Mouse (Mus musculus): ENCODE data around the gene Hagh. TPM values are rescaled to one million over a fixed set of nuclear protein-coding genes. Genes with fewer than 3 reads are reported as not detected.

Hagh gene
- 10 to 100 TPM; 23.4 to 28.1 TPM for polyA plus RNA-seq (2017; shearing (Covaris generic))

DNA sequence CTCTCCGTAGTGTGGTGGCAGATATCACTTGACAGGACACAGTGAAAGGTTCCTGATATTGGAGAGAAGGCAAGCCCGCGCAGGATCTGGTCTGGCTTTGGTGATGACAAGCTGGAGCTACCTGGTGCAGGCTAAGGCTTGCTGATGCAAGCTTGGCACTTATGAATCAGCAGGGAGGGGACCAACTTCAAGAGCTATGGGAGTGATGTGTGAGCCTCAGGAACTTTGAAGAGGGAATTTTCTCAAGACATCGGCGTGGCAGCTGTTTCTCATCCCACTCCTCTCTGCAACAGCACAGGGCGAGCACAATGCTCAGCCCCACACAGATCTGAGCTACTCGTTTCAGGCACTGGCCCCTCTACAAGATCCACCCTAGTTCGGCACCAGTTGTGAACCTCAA is at the start of gene Hagh:
Gene Hagh, plus strand, starts transcription at position 302 of the 400 bp plus-strand sequence.
- no peak for ATAC-seq

DNA sequence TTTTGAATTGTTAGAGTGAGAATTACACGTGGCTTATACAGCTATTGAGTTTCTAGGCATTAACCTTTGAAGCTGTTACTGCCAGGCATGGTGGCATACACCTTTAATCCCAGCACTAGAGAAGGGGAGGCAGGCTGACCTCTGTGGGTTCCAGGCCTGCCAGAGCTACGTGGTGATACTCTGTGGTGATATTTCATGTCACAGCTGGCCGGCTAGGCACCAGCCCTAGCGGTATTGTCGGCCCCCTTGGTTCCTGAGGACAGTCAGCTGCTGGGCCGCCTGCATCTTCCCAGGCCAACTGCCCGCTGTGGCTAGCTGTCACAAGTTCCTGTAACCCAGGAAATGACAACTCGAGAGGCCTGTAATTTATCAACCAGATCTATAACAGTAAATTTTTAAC is 47.8 kb upstream of the Hagh start:
- no peak for ATAC-seq

DNA sequence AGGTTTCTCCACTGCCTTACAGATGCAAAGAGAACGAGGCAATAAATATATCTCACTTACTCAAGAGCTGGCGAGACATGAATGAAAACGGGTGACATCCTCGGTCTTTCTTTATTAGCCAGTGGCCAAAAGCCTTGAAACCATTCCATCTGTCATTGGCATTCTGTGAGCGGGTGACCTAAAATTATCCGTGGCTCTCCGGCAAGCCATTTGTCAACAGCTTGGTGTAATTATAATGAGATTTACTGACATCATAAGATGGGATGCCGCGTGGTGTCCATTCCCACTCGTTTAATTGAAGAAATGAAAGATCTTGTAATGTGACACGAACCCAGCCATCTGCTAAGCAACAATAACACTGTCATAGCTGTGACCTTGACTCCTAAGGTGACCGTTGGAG is 45.2 kb upstream of the Hagh start:
- no peak for ATAC-seq

DNA sequence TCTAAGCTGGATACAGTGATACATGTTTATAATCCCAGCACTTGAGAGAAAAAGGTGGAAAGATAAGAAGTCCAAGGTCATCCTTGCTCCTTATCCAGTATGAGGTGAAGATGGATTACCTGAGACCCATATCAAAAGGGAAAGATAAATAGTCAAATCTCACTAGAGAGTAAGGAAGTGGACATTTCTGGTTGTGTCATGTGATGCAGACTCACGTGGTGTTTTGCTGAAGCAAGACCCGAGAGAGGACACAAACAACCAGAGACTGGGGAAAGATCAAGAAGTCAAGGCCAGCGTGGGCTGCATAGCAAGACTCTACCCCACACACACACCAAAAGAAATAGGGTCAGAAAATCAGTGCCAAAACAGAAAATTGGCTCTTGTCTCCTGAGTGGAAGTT is 43.0 kb upstream of the Hagh start:
- ATAC-seq: no peak

DNA sequence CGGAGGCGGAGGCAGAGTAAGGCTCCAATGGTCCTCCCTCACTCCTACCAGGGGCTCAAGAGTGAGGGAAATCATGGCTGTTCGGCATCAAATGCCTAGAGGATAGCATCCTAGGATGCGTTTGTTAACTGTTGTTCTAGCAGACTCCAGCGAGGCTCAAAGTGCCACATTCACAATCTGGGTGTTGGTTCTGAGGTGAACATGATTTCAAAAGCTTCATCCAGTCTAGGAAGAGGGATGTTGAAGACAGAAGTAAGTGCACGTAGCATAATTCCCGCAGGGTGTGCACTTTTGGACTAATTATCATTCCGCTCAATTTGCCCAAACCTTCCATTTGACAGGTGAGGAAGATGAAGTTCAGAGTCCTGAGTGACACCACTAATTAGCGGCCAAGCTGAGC is 41.7 kb upstream of the Hagh start:
- no peak for ATAC-seq

DNA sequence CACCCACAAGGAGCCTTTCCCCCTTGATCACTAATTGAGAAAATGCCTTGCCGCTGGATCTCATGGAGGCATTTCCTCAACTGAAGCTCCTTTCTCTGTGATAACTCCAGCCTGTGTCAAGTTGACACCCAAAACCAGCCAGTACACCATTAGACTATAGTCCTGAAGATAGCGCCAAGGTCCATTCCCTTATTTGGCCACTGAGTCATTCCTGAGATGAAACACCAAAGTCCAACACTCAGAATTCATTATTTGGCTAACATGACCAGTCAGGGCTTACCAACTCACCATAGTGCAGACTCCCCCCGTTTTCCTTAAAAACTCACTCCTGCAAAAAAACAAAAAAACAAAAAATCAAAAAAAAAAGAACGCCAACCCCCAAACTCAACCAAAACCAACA is 40.5 kb upstream of the Hagh start:
- ATAC-seq: no peak

DNA sequence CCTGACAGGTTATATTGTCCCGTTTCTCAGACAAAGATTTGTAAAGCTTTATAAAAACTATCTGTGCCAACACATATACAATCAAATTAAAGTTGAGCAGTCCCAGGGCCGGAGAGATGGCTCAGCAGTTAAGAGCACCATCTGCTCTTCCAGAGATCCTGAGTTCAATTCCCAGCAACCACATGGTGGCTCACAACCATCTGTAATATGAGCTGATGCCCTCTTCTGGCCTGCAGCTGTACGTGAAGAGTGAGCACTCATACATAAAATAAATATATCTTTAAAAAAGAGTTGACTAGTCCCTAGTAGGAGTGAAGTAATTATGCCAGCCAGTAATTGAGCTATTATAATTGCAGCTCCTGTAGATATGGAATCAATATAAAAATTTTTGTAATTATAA is 39.4 kb upstream of the Hagh start:
- ATAC-seq: no peak

DNA sequence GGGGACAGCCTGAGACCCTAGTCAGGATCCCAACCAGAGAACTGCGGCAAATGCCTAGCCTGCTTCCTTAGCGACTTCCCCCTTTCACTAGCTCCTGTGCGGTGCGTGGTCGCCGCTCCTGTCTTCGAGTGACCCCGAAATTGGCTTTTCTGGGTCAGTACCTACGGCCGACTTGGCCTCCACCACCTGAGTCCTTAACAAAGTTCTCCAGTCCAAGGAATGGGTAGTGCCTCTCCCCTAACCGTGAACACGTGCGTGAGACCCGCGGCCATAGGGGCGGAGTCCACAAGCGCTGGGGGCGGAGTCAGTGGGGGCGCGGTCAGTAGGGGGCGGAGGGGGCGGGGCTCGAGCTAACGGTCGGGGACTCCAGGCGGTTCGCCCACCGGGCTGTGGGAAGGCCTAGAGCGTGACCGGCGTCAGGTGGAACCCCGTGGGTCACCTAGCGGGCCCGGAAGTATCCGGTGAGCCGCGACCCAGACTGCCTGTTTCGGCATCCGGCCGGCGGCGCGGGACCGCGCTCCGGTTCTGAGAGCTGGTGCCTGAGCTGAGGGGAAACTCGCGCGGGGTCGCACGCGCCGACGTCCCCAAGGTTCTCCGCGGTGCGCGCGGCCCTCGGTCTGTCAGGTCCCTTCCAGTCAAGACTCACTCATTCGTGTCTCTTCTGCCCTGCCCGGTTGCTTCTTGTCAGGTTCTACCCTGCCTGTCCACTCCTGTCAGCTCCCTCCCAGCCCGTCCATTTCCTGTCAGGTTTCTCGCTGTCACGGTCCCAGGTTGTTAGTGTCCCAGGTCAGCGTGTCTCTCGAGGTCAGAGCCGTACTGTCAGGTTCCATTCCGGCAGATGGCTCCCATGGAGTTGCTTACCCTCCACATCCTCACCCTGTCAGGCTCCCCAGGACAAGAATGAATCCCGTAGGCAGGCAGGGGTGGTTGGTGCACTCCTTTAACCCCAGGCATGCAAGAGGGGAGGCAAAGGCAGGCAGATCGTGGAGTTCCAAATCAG is 35.7 kb upstream of the Hagh start, which contains the start of gene Meiob:
Gene Meiob, plus strand, starts transcription at position 338 of the 1,000 bp plus-strand sequence.
- peak; percentile 57 for ATAC-seq

DNA sequence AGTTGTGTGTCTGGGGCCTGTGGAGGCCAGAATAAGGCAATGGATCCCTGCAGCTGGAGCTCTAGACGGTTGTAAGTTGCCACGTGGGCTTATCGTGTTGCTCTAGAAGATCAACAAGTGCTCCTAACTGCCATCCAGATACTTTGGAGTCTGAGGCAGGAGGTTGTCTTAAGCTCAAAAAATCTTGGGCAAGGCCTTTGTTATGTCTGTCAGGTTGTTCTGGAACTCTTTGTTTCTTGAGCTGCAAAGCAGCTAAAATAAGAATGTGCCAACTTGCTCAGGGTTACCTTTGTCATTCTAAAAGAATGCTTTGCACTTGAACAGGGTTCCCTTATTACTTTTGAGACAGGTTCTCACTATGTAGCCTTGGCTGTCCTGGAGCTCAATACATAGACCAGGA is 28.7 kb upstream of the Hagh start:
- no peak for ATAC-seq

DNA sequence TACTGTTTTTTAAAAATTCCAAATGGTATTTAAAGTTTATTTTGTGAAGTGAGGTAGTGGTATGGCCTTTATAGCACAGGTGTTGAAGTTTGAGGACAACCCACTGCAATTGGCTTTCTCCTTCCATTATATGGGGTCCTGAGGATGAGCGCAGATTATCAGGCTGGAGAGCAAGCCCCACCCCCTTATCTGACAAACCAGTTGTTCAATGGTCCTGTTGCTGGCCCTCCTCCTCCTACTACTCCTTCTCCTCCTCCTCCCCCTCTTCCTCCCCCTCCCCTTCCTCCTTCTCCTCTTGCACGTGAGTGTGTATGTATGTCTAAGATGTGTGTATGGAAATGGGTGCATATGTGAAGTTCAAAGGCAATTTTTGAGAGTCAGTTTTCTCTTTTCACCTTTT is 27.7 kb upstream of the Hagh start:
- no peak for ATAC-seq

DNA sequence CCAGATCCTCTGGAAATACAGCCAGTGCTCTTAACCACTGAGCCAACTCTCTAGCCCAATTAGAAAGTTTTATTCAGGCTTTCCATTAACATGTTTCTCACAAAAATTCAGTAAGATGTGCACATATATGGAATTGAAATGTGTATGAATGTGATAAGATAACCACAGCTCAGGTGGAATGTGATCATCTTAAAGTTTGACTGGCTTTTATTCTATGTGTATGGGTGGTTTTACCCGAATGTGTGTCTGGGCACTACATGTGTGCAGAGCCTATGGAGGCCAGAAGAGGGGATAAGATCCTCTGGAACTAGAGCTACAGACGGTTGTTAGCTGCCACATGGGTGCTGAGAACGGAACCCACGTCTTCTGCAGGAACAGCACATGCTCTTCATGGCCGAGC is 24.7 kb upstream of the Hagh start:
- ATAC-seq: no peak

DNA sequence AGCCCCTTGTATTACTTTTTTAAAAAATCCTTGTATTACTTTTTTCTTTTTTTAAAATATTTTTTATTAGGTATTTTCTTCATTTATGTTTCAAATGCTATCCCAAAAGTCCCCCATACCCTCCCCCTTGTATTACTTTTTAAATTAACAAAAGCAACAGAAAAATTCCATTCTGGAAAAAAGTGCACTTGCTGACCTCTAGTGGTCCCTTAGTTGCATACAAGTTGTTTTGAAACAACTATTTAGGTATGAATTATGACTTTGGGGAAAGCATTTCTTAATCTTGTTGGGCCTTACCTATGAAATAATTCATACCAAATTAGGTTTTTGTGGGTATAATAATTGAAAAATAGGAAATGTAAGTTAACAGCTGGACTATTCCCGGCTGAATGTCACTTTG is 22.4 kb upstream of the Hagh start:
- no peak for ATAC-seq

DNA sequence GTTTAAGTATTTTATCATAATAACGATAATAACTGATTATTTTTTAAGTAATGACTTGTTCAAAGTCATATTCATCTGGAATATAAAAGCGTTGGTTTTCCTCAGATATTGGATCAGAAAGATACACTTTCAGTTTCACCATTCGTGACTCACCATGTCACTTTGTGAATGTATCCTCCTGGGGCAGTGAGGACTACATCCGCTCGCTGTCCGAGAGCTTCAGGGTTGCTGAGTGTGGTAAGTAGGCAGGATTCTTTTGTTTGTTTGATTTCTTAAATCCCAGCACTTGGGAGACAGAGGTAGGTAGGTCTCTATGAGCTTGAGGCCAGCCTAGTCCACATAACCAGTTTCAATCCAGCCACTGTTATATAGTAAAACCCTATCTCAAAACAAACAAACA is 21.8 kb upstream of the Hagh start:
- no peak for ATAC-seq

DNA sequence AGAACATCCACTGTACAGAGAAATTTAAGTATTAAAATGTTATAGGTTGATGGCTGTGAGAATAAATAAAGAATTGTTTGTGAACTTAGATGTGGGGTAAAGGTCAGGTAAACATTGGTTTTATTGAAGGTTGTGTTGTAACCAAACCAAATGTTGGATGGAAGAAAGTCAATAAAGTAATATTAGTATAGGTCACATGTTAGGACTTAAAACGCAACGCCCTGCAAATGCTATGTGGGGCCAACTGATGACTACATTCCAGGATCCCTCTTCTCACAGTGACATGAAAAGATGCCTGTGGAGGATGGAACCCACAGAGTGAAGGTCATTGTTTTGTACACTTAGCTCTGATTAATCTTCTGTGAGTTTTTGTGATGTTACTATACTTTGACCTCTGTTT is 20.5 kb upstream of the Hagh start:
- no peak for ATAC-seq

DNA sequence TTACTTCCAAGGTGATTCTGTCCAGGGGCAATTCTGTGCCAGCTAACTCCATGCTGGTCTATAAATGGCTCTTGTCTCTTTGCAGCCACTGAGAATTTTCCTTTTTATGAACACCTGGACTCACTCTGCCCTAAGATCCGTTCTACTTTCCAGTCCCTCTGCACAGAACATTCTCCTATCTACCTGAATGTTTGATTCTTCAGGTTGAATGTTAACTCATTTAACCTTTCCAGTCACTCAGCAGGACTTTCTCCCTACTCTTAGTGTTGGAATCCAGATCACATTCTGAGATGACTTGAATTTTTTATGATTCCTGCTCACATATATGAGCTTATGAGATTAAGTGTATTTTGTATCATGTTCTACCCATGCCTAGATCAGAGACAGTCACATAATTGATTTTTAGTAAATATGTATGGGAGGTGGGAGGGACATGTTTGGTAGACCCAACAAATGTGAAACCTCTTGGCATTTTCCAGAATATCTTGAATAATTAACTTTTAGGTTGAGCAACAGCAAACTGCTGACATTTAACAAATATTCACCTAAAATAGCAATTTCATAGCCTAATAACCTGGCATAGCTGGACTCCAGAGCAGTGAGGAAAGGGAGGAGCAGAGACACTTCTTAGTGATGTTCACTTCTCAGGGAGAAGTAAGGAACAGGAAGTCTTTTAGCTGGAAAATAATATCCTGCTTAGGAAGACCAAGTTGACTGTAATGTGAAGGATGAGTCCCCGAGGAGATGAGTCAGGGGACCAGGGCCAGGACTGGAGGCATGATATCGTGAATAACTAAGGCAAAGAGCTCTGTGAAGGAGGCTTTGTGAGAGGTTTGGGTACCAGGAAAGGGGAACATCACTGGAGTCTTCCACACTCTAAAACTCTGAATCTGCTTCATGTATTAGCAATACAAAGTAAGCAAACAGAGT is 18.3 kb upstream of the Hagh start:
- no peak for ATAC-seq

DNA sequence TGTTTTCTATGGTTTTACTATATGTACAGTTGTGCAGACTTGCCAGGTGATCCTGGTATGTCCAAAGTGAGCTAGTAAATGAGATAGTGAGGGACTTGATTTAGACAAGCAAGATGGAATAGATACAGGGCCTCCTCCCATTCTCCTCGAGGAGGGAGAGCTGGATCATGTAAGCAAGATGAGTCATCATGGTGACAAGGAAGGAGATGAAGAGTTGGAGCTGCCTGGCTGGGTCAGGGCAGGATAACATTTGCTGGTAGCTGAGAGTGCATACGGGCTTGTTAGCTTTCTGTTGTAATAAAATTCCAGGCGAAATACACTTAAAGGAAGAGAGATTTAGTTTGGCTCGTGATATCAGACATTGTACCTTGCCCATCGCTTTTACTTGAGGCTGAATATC is 398 bp downstream of the Hagh start:
- ATAC-seq: no peak

DNA sequence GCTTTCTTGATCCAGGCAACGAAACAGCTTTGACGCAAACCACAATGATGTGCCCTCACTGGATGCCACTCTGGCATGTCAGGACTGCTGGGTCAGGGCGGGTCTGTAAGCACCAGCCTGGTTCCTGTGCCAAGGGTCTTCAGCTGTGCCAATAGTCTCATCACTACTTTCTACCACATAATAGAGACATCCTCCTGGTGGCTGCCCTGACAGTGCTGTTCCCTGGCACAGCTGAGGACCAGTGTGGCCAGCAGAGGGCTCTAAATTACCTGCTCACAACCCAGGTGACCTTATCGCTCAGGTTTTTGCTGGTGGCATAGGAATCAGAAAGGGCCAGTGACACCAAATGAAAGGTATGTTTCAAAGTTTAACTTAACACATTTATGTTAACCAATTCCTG is 1.2 kb downstream of the Hagh start:
- no peak for ATAC-seq

DNA sequence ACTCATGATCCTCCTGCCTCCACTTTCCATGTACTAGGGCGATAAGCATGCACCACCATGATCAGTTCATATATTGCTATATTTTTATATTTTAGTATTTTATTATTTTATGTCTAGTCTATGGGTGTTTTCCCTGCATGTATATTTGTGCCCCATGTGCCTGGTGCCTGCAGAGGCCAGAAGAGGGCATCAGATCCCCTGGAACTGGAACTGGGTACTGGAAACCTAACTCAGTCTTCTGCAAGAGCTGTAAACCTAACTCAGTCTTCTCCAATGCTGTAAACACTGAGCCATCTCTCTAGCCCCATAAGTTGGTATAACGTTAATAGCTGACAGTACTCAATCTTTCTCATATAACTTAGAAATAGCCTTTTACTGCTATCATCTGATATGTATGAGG is 2.7 kb downstream of the Hagh start:
- ATAC-seq: no peak

DNA sequence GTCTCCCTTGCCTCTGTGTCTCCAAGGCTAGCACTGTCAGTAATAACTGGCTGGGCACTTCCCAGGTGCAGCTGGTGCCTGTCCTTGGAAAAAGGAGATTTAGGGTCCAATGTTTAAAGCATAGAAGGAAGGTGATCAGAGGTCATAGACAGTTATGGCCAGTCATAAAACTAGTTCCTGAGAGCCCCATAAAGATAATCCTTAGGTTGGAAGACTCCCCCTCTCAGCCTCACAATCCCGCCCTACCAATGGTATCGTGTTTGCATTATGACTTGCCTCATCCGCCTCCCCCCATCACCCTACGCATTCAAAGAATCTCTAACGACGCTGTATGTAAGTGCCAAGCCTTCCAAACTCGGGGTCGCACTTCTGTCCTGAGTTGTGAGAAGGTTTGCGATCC is 4.6 kb downstream of the Hagh start:
- ATAC-seq: no peak

DNA sequence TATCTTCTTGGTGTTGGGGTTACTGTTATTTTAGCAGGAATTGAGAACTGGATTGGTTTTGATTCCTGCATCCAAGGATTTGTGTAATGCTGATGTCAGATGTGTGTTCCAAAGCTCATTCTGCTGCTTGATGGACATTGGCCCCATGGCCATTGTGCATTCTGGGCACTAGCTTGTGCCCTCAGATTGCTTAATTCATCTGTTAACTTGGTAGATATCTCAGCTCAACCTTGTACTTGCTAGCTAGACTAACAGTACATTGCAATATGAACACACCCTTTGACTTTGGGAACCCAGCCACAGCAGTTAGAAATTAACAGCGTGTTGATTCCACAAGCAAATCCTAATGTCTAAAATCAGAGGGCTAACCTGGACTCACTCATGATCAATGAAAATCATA is 7.4 kb downstream of the Hagh start:
- no peak for ATAC-seq

DNA sequence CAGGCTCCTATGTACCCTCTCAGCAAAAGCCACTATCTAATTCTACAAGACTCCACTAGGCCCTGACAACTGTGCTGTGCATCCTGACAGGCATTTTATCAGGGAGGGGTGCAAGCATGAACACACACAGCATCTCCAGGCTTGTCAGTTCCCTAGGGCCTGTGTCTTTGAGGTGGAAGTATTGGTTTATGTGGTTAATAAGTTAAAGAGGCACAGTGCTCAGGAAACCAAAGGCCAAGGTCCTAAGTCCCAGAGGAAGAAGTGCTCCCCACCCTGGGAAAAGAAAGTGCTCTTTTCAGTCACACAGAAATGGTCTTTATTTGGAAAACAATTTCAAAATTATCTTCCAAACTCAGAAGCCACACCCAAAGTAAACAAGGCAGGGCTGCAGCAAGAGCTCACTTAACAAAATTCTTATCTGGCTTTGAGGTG is 8.7 kb downstream of the Hagh start:
- ATAC-seq: no peak

DNA sequence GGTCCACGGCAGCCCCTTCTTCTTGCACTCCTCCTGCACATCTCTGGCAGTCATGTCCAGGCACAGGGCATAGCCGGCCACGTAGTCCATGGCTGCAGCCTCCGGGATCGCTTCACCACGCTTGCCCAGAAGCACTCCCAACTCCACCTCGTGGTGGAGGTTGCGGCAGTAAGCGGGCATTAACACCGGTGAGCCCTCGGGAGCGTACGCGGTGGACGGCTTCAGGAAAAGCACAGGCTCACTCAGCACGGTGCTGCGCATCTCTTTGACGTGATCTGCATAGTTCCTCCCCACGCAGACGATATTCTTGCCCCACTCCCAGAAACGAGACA is 9.8 kb downstream of the Hagh start:
- no peak for ATAC-seq

DNA sequence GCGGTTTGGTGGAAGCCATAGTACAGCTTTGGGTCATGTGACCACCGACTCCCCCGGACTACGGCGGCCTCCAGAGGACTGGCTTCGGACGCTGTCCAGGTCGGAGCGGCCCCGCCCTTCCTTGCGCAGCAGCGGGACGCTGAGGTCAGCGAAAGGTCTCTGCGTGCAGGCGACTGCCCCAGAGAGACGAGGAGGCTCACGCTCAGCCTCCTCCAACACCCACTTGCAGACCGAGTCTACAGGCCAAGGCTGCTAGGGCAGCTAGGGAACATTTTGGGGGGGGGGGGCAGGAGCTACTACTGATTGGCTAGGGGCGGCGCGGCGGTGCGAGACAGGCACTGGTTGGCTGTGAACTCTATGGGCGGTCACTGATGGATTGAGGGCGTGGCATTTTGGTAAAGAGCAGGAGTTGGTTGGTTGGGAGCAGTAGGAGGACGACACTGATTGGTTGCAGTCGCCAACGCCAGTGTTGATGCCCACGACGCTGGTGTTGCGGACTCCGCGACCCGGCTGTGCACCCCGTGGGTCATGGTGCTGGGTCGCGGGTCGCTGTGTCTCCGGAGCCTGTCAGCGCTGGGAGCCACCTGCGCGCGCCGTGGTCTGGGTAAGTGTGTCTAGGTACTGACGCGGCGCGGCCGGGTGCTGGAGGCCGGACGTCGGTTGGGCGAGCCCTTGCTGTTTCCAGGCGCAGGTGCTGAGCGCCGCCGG is 10.3 kb downstream of the Hagh start, which contains the start of gene Fahd1:
Gene Fahd1, minus strand, starts transcription at position 300 of the 708 bp plus-strand sequence.
- peak; percentile 99 for ATAC-seq

Measured in activated CD4-positive, CD25-positive, alpha-beta regulatory T cell, adult 4 months (primary cell).